Comparison of ENCODE assay signal across 9 mouse cellular contexts in genomic region chr15:62161975-62162647, GRCm38 (mm10).
A peak's percentile ranks its signal among the peaks of the same experiment; 100 is the strongest.
DNase-seq lines count a peak whose midpoint lies in the region; ATAC-seq and TF ChIP-seq lines count a peak whose summit lies in the region.
"Had no signal": no experiment of that assay in that cellular context is flagged by ENCODE, and none has a peak within 500 bp of the region (broad histone marks: within the 10 kb centered on the region; RNA-seq: fewer than 3 reads in every experiment).

No protein-coding gene starts in this region.

- H3K4me1 ChIP-seq in ES-Bruce4 (ENCODE audit: control insufficient read depth, insufficient read depth, low read length) = peaks cover 7% of the 10 kb centered on the region
- no peaks in the 10 kb centered on the region for H3K4me1 ChIP-seq in embryonic facial prominence, embryonic 14.5 days (ENCODE audit: control insufficient read depth, insufficient read depth, low read length)
- H3K4me1 ChIP-seq in forebrain, embryonic 12.5 days = no peaks in the 10 kb centered on the region

- DNase-seq in R1 (ENCODE audit: low read depth, low spot score) = peak; percentile 51
- peak; percentile 43 for DNase-seq in embryonic facial prominence, embryonic 14.5 days (ENCODE audit: low spot score)
- DNase-seq in kidney, adult 9 months = peak; percentile 92
- DNase-seq in thymus, postnatal 36 days = no peak
- DNase-seq: embryo, embryonic 11 days had no signal

- peaks cover 9% of the 10 kb centered on the region; the same call in 1 of the 2 replicates for H3K36me3 ChIP-seq in ES-Bruce4 (ENCODE audit: control insufficient read depth, insufficient read depth, low read length, poor library complexity, severe bottlenecking)
- H3K36me3 ChIP-seq in embryonic facial prominence, embryonic 14.5 days (ENCODE audit: control insufficient read depth, insufficient read depth, low read length) = no peaks in the 10 kb centered on the region
- H3K36me3 ChIP-seq in forebrain, embryonic 12.5 days (replicated peaks) = no peaks in the 10 kb centered on the region

- no peak for TF ChIP-seq POLR2A in ES-Bruce4 (IDR thresholded peaks at IDR 0.05; ENCODE audit: insufficient read depth, low read length)

- TF ChIP-seq EP300 in ES-Bruce4 (IDR thresholded peaks at IDR 0.05; ENCODE audit: insufficient read depth, low read depth, low read length) = peak; percentile 66

- H3K27me3 ChIP-seq in ES-Bruce4 (ENCODE audit: control insufficient read depth, insufficient read depth, low read length, poor library complexity, severe bottlenecking) = no peaks in the 10 kb centered on the region
- H3K27me3 ChIP-seq in embryonic facial prominence, embryonic 14.5 days (replicated peaks; ENCODE audit: control insufficient read depth, insufficient read depth, low read length) = no peaks in the 10 kb centered on the region
- no peaks in the 10 kb centered on the region for H3K27me3 ChIP-seq in forebrain, embryonic 12.5 days
- H3K27me3 ChIP-seq: Patski had no signal

- H3K4me3 ChIP-seq in ES-Bruce4 (ENCODE audit: low read depth, low read length) = no peak overlapping the region
- no peak overlapping the region for H3K4me3 ChIP-seq in embryonic facial prominence, embryonic 14.5 days (ENCODE audit: low read depth, low read length)
- no peak overlapping the region for H3K4me3 ChIP-seq in forebrain, embryonic 12.5 days (replicated peaks)

- H3K9ac ChIP-seq in ES-Bruce4 (ENCODE audit: low read depth, poor library complexity, severe bottlenecking) = no peak overlapping the region
- H3K9ac ChIP-seq in embryonic facial prominence, embryonic 14.5 days (ENCODE audit: low read depth, low read length) = no peak overlapping the region
- H3K9ac ChIP-seq in forebrain, embryonic 12.5 days = no peak overlapping the region

- no peak overlapping the region for H3K27ac ChIP-seq in ES-Bruce4 (ENCODE audit: insufficient read depth, low read length)
- no peak overlapping the region for H3K27ac ChIP-seq in embryonic facial prominence, embryonic 14.5 days (replicated peaks; ENCODE audit: low read depth, low read length)
- H3K27ac ChIP-seq in forebrain, embryonic 12.5 days = no peak overlapping the region

- ATAC-seq in embryonic facial prominence, embryonic 14.5 days (ENCODE audit: low read depth) = no peak
- ATAC-seq in erythroid progenitor cell, adult 5-6 weeks (replicated peaks; ENCODE audit: low FRiP score, poor library complexity, severe bottlenecking) = no peak
- no peak for ATAC-seq in forebrain, embryonic 12.5 days (ENCODE audit: low FRiP score)

- no peaks in the 10 kb centered on the region for H3K9me3 ChIP-seq in ES-Bruce4 (replicated peaks; ENCODE audit: control insufficient read depth, insufficient read depth, low read length, poor library complexity, severe bottlenecking)
- H3K9me3 ChIP-seq in embryonic facial prominence, embryonic 14.5 days (ENCODE audit: control insufficient read depth, low read length) = no peaks in the 10 kb centered on the region
- H3K9me3 ChIP-seq in forebrain, embryonic 12.5 days = no peaks in the 10 kb centered on the region

- no peak overlapping the region for H3K4me2 ChIP-seq in embryonic facial prominence, embryonic 14.5 days (ENCODE audit: low read depth, low read length)
- no peak overlapping the region for H3K4me2 ChIP-seq in forebrain, embryonic 12.5 days

- WGBS in embryonic facial prominence, embryonic 14.5 days = 69% methylated on average over 8 of the region's 8 CpGs
- 82% methylated on average over 8 of the region's 8 CpGs for WGBS in forebrain, embryonic 12.5 days

- TF ChIP-seq CTCF in ES-Bruce4 (IDR thresholded peaks at IDR 0.05; ENCODE audit: low read depth, low read length) = no peak

Comparison
In these comparisons a context has a peak if more than half of its experiments do, and no peak if none do; other contexts are left out.
1. DNase-seq: peak in R1 (single experiment), embryonic facial prominence, embryonic 14.5 days (single experiment) and kidney, adult 9 months (single experiment); none in thymus, postnatal 36 days (0 of 2).